Comparison of ENCODE assay signal across 8 mouse cellular contexts in the genomic region with DNA sequence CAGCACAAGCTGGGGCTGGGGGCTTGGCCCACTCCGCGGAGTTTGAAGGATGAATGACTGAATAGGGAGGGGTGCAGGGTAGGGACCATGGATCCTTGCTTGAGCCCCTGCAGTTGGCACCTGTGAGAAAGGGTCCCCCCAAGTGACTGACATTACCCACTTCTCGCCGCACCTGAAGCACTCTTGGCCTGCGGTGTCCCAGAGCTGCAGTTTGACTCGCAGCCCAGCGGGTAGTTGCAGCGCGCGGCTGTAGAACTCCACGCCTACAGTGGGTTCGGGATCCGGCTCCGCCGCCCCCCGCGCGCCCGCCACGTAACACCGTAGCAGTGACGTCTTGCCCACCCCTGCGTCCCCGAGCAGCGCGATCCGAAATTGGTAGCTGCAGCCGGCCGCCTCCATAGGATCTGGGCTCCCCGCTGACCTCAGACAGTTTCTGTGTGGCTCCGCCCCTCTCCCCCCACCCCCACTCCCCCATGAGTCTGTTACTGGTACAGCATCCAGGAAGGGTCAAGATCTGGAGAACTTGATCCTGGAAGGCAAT. TPM values are rescaled to one million over a fixed set of nuclear protein-coding genes. Genes with fewer than 3 reads are reported as not detected.
DNase-seq lines count a peak whose midpoint lies in the region; ATAC-seq and TF ChIP-seq lines count a peak whose summit lies in the region.

Gene Rab42 (minus strand): TSS at position 447 of the 541 bp plus-strand sequence.

- H3K27ac ChIP-seq in heart, embryonic 12.5 days (ENCODE audit: poor library complexity, severe bottlenecking): no peak within 1 kb of the TSS
- 0 out of 2 replicates have a peak within 1 kb of the TSS, but pooled peaks have one; percentile 21 for H3K27ac ChIP-seq in kidney, embryonic 16.5 days (ENCODE audit: low read length)
- H3K27ac ChIP-seq in liver, embryonic 14.5 days: no peak within 1 kb of the TSS
- peak within 1 kb of the TSS; percentile 40; the same call in 1 of the 2 replicates for H3K27ac ChIP-seq in stomach, postnatal 0 days (replicated peaks)

- peak within 1 kb of the TSS; percentile 90 for H3K4me2 ChIP-seq in heart, embryonic 12.5 days
- H3K4me2 ChIP-seq in kidney, embryonic 16.5 days (replicated peaks; ENCODE audit: low read depth, low read length): peak within 1 kb of the TSS; percentile 74
- peak within 1 kb of the TSS; percentile 78 for H3K4me2 ChIP-seq in liver, embryonic 14.5 days (ENCODE audit: low read depth)
- peak within 1 kb of the TSS; percentile 64 for H3K4me2 ChIP-seq in stomach, postnatal 0 days (replicated peaks; ENCODE audit: low read depth)

- no peaks in the 10 kb centered on the region for H3K9me3 ChIP-seq in heart, embryonic 12.5 days (replicated peaks)
- no peaks in the 10 kb centered on the region for H3K9me3 ChIP-seq in kidney, embryonic 16.5 days (ENCODE audit: low read length)
- no peaks in the 10 kb centered on the region for H3K9me3 ChIP-seq in liver, embryonic 14.5 days (ENCODE audit: control insufficient read depth, low read length)
- no peaks in the 10 kb centered on the region for H3K9me3 ChIP-seq in stomach, postnatal 0 days (ENCODE audit: control insufficient read depth, low read length)

- no peak; the same call in 1 of the 2 replicates for TF ChIP-seq CTCF in liver, embryonic 14.5 days (IDR thresholded peaks at IDR 0.05; ENCODE audit: low read depth)
- TF ChIP-seq CTCF in stomach, postnatal 0 days (IDR thresholded peaks at IDR 0.05; ENCODE audit: low read depth): peak; percentile 34; the same call in 1 of the 2 replicates

- peaks cover 15% of the 10 kb centered on the region for H3K4me1 ChIP-seq in heart, embryonic 12.5 days (replicated peaks)
- H3K4me1 ChIP-seq in kidney, embryonic 16.5 days (ENCODE audit: insufficient read depth, low read length): peaks cover 8% of the 10 kb centered on the region
- peaks cover 3 to 15% of the 10 kb centered on the region in 2 experiments; a peak in 3 of 4 replicates for H3K4me1 ChIP-seq in liver, embryonic 14.5 days (replicated peaks; ENCODE audit: control insufficient read depth in 2 of 2, insufficient read depth in 2 of 2, low read length in 1 of 2)
- H3K4me1 ChIP-seq in stomach, postnatal 0 days (replicated peaks; ENCODE audit: control insufficient read depth, insufficient read depth): peaks cover 3% of the 10 kb centered on the region; the same call in 1 of the 2 replicates

- peak; percentile 39 for DNase-seq in A20 (ENCODE audit: low read depth, low spot score)
- DNase-seq in adrenal gland, postnatal 14 days: peak; percentile 76
- DNase-seq in liver, embryonic 14.5 days (ENCODE audit: low read depth in 3 of 3, low spot score in 3 of 3): peak; percentile 34 to 44 (median 43)
- peak; percentile 36 to 48 for DNase-seq in natural killer cell, adult 2 months (ENCODE audit: low spot score in 2 of 2)
- DNase-seq in stomach, postnatal 0 days (ENCODE audit: low spot score): peak; percentile 83

- WGBS in heart, embryonic 12.5 days: 3% methylated on average over 31 of the region's 31 CpGs
- 1% methylated on average over 31 of the region's 31 CpGs for WGBS in kidney, embryonic 16.5 days
- 1% methylated on average over 31 of the region's 31 CpGs for WGBS in liver, embryonic 14.5 days (ENCODE audit: insufficient replicate concordance)
- under 1% methylated on average over 27 of the region's 31 CpGs for WGBS in stomach, postnatal 0 days

- no peaks in the 10 kb centered on the region for H3K36me3 ChIP-seq in heart, embryonic 12.5 days
- H3K36me3 ChIP-seq in kidney, embryonic 16.5 days (ENCODE audit: insufficient read depth, low read length): no peaks in the 10 kb centered on the region
- H3K36me3 ChIP-seq in liver, embryonic 14.5 days (replicated peaks; ENCODE audit: control insufficient read depth, insufficient read depth, low read depth): no peaks in the 10 kb centered on the region
- H3K36me3 ChIP-seq in stomach, postnatal 0 days (ENCODE audit: control insufficient read depth, insufficient read depth, low read length): no peaks in the 10 kb centered on the region

- no peaks in the 10 kb centered on the region for H3K27me3 ChIP-seq in heart, embryonic 12.5 days (replicated peaks)
- no peaks in the 10 kb centered on the region for H3K27me3 ChIP-seq in kidney, embryonic 16.5 days (ENCODE audit: insufficient read depth, low read length)
- no peaks in the 10 kb centered on the region for H3K27me3 ChIP-seq in liver, embryonic 14.5 days (ENCODE audit: control insufficient read depth, insufficient read depth, low read length)
- H3K27me3 ChIP-seq in stomach, postnatal 0 days (ENCODE audit: control insufficient read depth, insufficient read depth, low read length): no peaks in the 10 kb centered on the region

- peak within 1 kb of the TSS; percentile 63 for H3K4me3 ChIP-seq in heart, embryonic 12.5 days
- H3K4me3 ChIP-seq in kidney, embryonic 16.5 days (ENCODE audit: low read length): peak within 1 kb of the TSS; percentile 56
- H3K4me3 ChIP-seq in liver, embryonic 14.5 days (ENCODE audit: insufficient read depth in 1 of 2, low read depth in 2 of 2, low read length in 2 of 2): peak within 1 kb of the TSS; percentile 55 to 64
- peak within 1 kb of the TSS; percentile 49 for H3K4me3 ChIP-seq in stomach, postnatal 0 days (ENCODE audit: low read depth, low read length)

- no peak for TF ChIP-seq EP300 in liver, embryonic 14.5 days (IDR thresholded peaks at IDR 0.05; ENCODE audit: low read depth)
- TF ChIP-seq EP300 in stomach, postnatal 0 days (optimal IDR thresholded peaks at IDR 0.05): no peak

- peak within 1 kb of the TSS; percentile 77 for H3K9ac ChIP-seq in heart, embryonic 12.5 days
- peak within 1 kb of the TSS; percentile 68 for H3K9ac ChIP-seq in kidney, embryonic 16.5 days (replicated peaks; ENCODE audit: low read length)
- H3K9ac ChIP-seq in liver, embryonic 14.5 days (replicated peaks): peak within 1 kb of the TSS; percentile 65
- H3K9ac ChIP-seq in stomach, postnatal 0 days (ENCODE audit: low read length): peak within 1 kb of the TSS; percentile 57

- ATAC-seq in erythroid progenitor cell, adult 5-6 weeks (replicated peaks; ENCODE audit: low FRiP score, poor library complexity, severe bottlenecking): peak; percentile 70
- peak; percentile 69 for ATAC-seq in heart, embryonic 12.5 days (ENCODE audit: insufficient number of reproducible peaks, low FRiP score)
- peak; percentile 81 for ATAC-seq in kidney, embryonic 16.5 days (ENCODE audit: low FRiP score, low TSS enrichment)
- ATAC-seq in liver, embryonic 14.5 days (ENCODE audit: insufficient read depth): peak; percentile 74
- peak; percentile 85 for ATAC-seq in stomach, postnatal 0 days (ENCODE audit: low FRiP score, low TSS enrichment)

RNA-seq across cellular contexts. Expression of gene Rab42, which starts in this region (rescaled TPM):
- total RNA-seq in adrenal gland, postnatal 14 days (2021): 0.93 and 3.5 TPM in 2 replicates
- not detected in 2 replicates for total RNA-seq in erythroid progenitor cell, adult 5-6 weeks (2015; ENCODE audit: low replicate concordance)
- not detected in 2 replicates for total RNA-seq in erythroid progenitor cell, adult 5-6 weeks (2017; ENCODE audit: low replicate concordance)
- 1.1 TPM in 2 replicates for polyA plus RNA-seq in heart, embryonic 12.5 days (2016; fragmentation: Nextera tagmentation; extraction: Ambion mirVana)
- polyA plus RNA-seq in kidney, embryonic 16.5 days (2015; fragmentation: Nextera tagmentation; extraction: Ambion mirVana): 3.9 and 4.1 TPM in 2 replicates
- 0.33 and 0.47 TPM in 2 replicates for polyA plus RNA-seq in liver, embryonic 14.5 days (2012; rRNA removed)
- polyA plus RNA-seq in liver, embryonic 14.5 days (2014; fragmentation: Nextera tagmentation; extraction: Ambion mirVana): 0.25 and 0.27 TPM in 2 replicates
- 2.3 and 2.6 TPM in 2 replicates for polyA plus RNA-seq in stomach, postnatal 0 days (2015; fragmentation: Nextera tagmentation; extraction: Ambion mirVana)

Comparison
In these comparisons a context has a peak if more than half of its experiments do, and no peak if none do; other contexts are left out.
1. Peak in ATAC-seq in erythroid progenitor cell, adult 5-6 weeks; RNA of the gene not detected or under 1 TPM.
2. Peak in DNase-seq, ATAC-seq, H3K4me3 ChIP-seq, H3K9ac ChIP-seq and H3K4me2 ChIP-seq in liver, embryonic 14.5 days; RNA of the gene not detected or under 1 TPM.
3. H3K27ac ChIP-seq: peak in kidney, embryonic 16.5 days (single experiment) and stomach, postnatal 0 days (single experiment); none in heart, embryonic 12.5 days (single experiment) and liver, embryonic 14.5 days (single experiment).
4. Peak in every context shown above with its lines, with median percentiles within 50 percentile points of each other: DNase-seq, ATAC-seq, H3K4me2 ChIP-seq, H3K4me3 ChIP-seq and H3K9ac ChIP-seq.